Mouse (Mus musculus) kidney, adult 2 months (tissue): ENCODE measurements around the gene Dnajc22. TPM values are rescaled to one million over a fixed set of nuclear protein-coding genes. Genes with fewer than 3 reads are reported as not detected.

Source experiments
- DNase-seq: peaks from one replicate; pipeline ENCODE4 v3.0.0; 2021
- H3K27ac ChIP-seq: fragments of 200-500 bp; 2 replicates; pipeline ENCODE4 v1.5.1; 2012; ENCODE audit warnings: low read depth, low read length, control low read depth, inconsistent platforms; ENCODE audit not compliant: insufficient read depth
- H3K27me3 ChIP-seq: fragments of 200-500 bp; replicated peaks from 2 replicates; pipeline ENCODE4 v1.6.1; 2012; ENCODE audit warnings: mild to moderate bottlenecking, moderate library complexity, low read length, inconsistent platforms; ENCODE audit not compliant: control insufficient read depth, insufficient read depth
- H3K36me3 ChIP-seq: fragments of 200-500 bp; 2 replicates; pipeline ENCODE4 v1.6.1; 2012; ENCODE audit warnings: mild to moderate bottlenecking, moderate library complexity, low read length, inconsistent platforms; ENCODE audit not compliant: control insufficient read depth, insufficient read depth
- H3K4me1 ChIP-seq: fragments of 200-500 bp; 2 replicates; pipeline ENCODE4 v1.6.1; 2011; ENCODE audit warnings: low read length; ENCODE audit not compliant: control insufficient read depth, insufficient read depth
- H3K4me3 ChIP-seq: fragments of 200-500 bp; 2 replicates; pipeline ENCODE4 v1.5.1; 2011; ENCODE audit warnings: mild to moderate bottlenecking, low read depth, low read length, control low read depth; ENCODE audit not compliant: insufficient read depth
- CTCF ChIP-seq: fragments of 200-500 bp; conservative IDR thresholded peaks from 2 replicates; pipeline ENCODE4 v1.5.1; 2011; ENCODE audit warnings: low read depth, mild to moderate bottlenecking, control low read depth, low read length, moderate library complexity, mixed read lengths; ENCODE audit not compliant: insufficient read depth, insufficient read length
- POLR2A ChIP-seq: fragments of 200-500 bp; IDR thresholded peaks from one replicate; pipeline ENCODE4 v1.6.1; 2011; ENCODE audit warnings: low read depth, low read length, control low read depth
- WGBS: fragments of 180-500 bp; shearing (Covaris S2); methylation state at CpG from one replicate; pipeline ENCODE4 v1.1.7; 2018; 5-methylcytosine and 5-hydroxymethylcytosine counted together
- polyA plus RNA-seq: library from polyadenylated mRNA; depleted of rRNA; stranded (reverse); fragments of >200 nt; gene quantifications from 2 replicates; pipeline ENCODE4 v1.2.3, GENCODE M21; 2012

Gene Dnajc22
- polyA plus RNA-seq, 1 experiment, result 49.9 TPM

- DNase-seq, result peak; percentile 63
- H3K36me3 ChIP-seq, result no peaks in the 10 kb centered on the region
- H3K27ac ChIP-seq, result no peak overlapping the region
- WGBS, result 17% methylated on average over 24 of the region's 24 CpGs
- H3K4me1 ChIP-seq, result peaks cover 9% of the 10 kb centered on the region
- H3K4me3 ChIP-seq, result peak overlapping the region; percentile 40
- TF ChIP-seq CTCF (no peak), POLR2A (no peak)
- H3K27me3 ChIP-seq, result no peaks in the 10 kb centered on the region
Measured at GRCm38 (mm10) chr15:99096061-99096793, 3.3 kb downstream of the Dnajc22 start.

GRCm38 (mm10) chr15:99096831-99097500 lies 4.0 kb downstream of the Dnajc22 start:
- Histone ChIP-seq H3K27me3 (no peaks in the 10 kb centered on the region), H3K27ac (no peak overlapping the region), H3K36me3 (no peaks in the 10 kb centered on the region), H3K4me1 (peaks cover 9% of the 10 kb centered on the region), H3K4me3 (peak overlapping the region; percentile 40)
- TF ChIP-seq POLR2A, result no peak
- TF ChIP-seq CTCF, result no peak
- DNase-seq, result peak; percentile 71
- 2% methylated on average over 51 of the region's 58 CpGs for WGBS

GRCm38 (mm10) chr15:99097840-99098492 lies 5.0 kb downstream of the Dnajc22 start:
- no peaks in the 10 kb centered on the region for H3K36me3 ChIP-seq
- H3K4me1 ChIP-seq, result peaks cover 9% of the 10 kb centered on the region
- TF ChIP-seq CTCF (no peak), POLR2A (no peak)
- H3K4me3 ChIP-seq, result peak overlapping the region; percentile 19; the same call in 1 of the 2 replicates
- WGBS, result 6% methylated on average over 39 of the region's 39 CpGs
- no peaks in the 10 kb centered on the region for H3K27me3 ChIP-seq
- H3K27ac ChIP-seq, result no peak overlapping the region
- peak; percentile 55 for DNase-seq

- no peak overlapping the region for H3K4me3 ChIP-seq
- no peak for DNase-seq
- H3K4me1 ChIP-seq, result peaks cover 9% of the 10 kb centered on the region
- no peaks in the 10 kb centered on the region for H3K36me3 ChIP-seq
- H3K27ac ChIP-seq, result no peak overlapping the region
- H3K27me3 ChIP-seq, result no peaks in the 10 kb centered on the region
- TF ChIP-seq CTCF (no peak), POLR2A (no peak)
- WGBS, result 13% methylated on average over 9 of the region's 9 CpGs
Measured at GRCm38 (mm10) chr15:99098493-99098861, 5.5 kb downstream of the Dnajc22 start.

DNA sequence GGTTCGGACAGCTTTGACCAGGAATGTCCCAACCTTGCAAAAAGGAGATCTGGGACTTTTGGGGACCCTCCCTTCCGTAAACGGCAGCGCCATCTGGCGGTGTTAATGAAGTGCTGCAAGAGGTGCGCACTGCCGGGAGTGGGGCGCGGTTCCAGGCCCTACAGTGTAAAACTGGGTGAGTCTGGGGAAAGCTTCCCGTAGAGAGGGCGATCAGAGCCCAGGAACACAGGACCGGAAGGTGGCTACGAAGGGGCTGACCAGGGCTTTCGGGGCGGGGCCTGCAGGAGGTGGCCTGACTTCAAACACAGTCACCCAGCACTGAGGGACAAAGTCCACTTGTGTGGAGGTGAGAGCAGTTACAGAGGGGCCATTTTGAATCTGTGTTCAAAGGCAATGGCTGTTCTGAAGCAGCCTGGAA lies 6.2 kb downstream of the Dnajc22 start:
- Histone ChIP-seq H3K27me3 (no peaks in the 10 kb centered on the region), H3K4me1 (peaks cover 9% of the 10 kb centered on the region), H3K36me3 (no peaks in the 10 kb centered on the region), H3K27ac (peak overlapping the region; percentile 80), H3K4me3 (peak overlapping the region; percentile 56)
- 4% methylated on average over 15 of the region's 15 CpGs for WGBS
- DNase-seq, result peak; percentile 94
- TF ChIP-seq POLR2A (no peak), CTCF (peak; percentile 87)

GRCm38 (mm10) chr15:99099984-99100383 lies 7.0 kb downstream of the Dnajc22 start:
- DNase-seq, result no peak
- H3K27me3 ChIP-seq, result no peaks in the 10 kb centered on the region
- no peak for TF ChIP-seq POLR2A
- peak; percentile 21; the same call in 1 of the 2 replicates for TF ChIP-seq CTCF
- no peaks in the 10 kb centered on the region for H3K36me3 ChIP-seq
- peak overlapping the region; percentile 56 for H3K4me3 ChIP-seq
- H3K4me1 ChIP-seq, result peaks cover 9% of the 10 kb centered on the region
- peak overlapping the region; percentile 80; the same call in 1 of the 2 replicates for H3K27ac ChIP-seq
- 61% methylated on average over 3 of the region's 3 CpGs for WGBS
